Mouse (Mus musculus) Patski (cell line): ENCODE measurements at regions not wholly inside any gene's neighbourhood (a gene's known extent, or its start where the extent isn't known, plus 50 kb on each side); places are given as distances from the start of the nearest gene placed in this dataset.

ENCODE experiments used
- ATAC-seq: fragments of 100-300 bp; one replicate; pipeline ENCODE4 v1.8.0; 2021
- CTCF ChIA-PET: fragments of 350-600 bp; sonication (Branson Sonifier 250); formaldehyde crosslinking; loops from one replicate; lab custom pipeline; 2022; ENCODE audit warnings: inconsistent platforms; lab: Charles Lee
- POLR2A ChIA-PET: fragments of 350-600 bp; sonication (Branson Sonifier 250); formaldehyde crosslinking; loops from one replicate; lab custom pipeline; 2022; ENCODE audit warnings: antibody characterized with exemption, inconsistent platforms; lab: Charles Lee
- DNase-seq: peaks from one replicate; pipeline ENCODE4 v3.0.0-alpha.2; 2011; ENCODE audit warnings: low read depth, low spot score
- H3K27me3 ChIP-seq: fragments of 371-371 bp; one replicate; pipeline ENCODE4 v1.5.1; 2021
- CTCF ChIP-seq: fragments of 100-300 bp; IDR thresholded peaks from one replicate; pipeline ENCODE4 v1.5.1; 2021
- in situ Hi-C: fragments of 300-500 bp; cut with MboI; formaldehyde crosslinking; loops from 3 replicates; pipeline ENCODE4 v1.11.1; 2018; ENCODE audit warnings: low pct_unique_long_range_greater_than_20kb, mixed read lengths

- peak; percentile 88 for TF ChIP-seq CTCF
- in situ Hi-C loops: no loop called here
These were observed 50.5 kb upstream of the Cdh5 start for GRCm38 (mm10) chr8:104050694-104051539.

GRCm38 (mm10) chr8:104051540-104051882 is 49.9 kb upstream of the Cdh5 start:
- CTCF ChIA-PET: interaction anchor here (0.8 to 1.3 kb wide), 3 partner anchors 9 to 31 kb away, joined by 3 to 4 read pairs (median 3); no protein-coding TSS in a partner anchor
- in situ Hi-C loops: no loop called here

More at GRCm38 (mm10) chr8:104050694-104051539, 50.5 kb upstream of the Cdh5 start:
- CTCF ChIA-PET: interaction anchor here (0.8 to 1.3 kb wide), 4 partner anchors 10 to 1465 kb away, joined by 3 to 4 read pairs (median 3); no protein-coding TSS in a partner anchor
- peak; percentile 56 for ATAC-seq
- DNase-seq: no peak
- peaks cover 6% of the 10 kb centered on the region for H3K27me3 ChIP-seq
- POLR2A ChIA-PET: no interaction called here

More at GRCm38 (mm10) chr8:104051540-104051882, 49.9 kb upstream of the Cdh5 start:
- no peak for DNase-seq
- POLR2A ChIA-PET: no interaction called here
- peaks cover 6% of the 10 kb centered on the region for H3K27me3 ChIP-seq
- TF ChIP-seq CTCF: no peak
- no peak for ATAC-seq
